Mouse (Mus musculus) gastrocnemius, postnatal 10 days (tissue): ENCODE data around the gene Skil. TPM values are rescaled to one million over a fixed set of nuclear protein-coding genes. Genes with fewer than 3 reads are reported as not detected.
"Not testable (repeated sequence)": the region's sequence is repeated elsewhere in the genome, so short reads cannot be mapped to it uniquely, and the experiment has no call there.

Experiments
- DNase-seq: peaks from one replicate; pipeline ENCODE4 v3.0.0; 2021; ENCODE audit warnings: mixed read lengths
- total RNA-seq, 2 experiments: library from RNA; stranded (reverse); gene quantifications; 2 replicates each; pipeline ENCODE4 v1.2.3; 2021

Gene Skil
- total RNA-seq, 2 experiments from 2014 or later, result 17.6 to 19.3 TPM

- no peak for DNase-seq
These were observed 32.0 kb downstream of the Skil start for GRCm38 (mm10) chr3:31126848-31127247.

GRCm38 (mm10) chr3:31129766-31130165 is 34.9 kb downstream of the Skil start:
- no peak for DNase-seq

GRCm38 (mm10) chr3:31133664-31134063 is 38.8 kb downstream of the Skil start:
- no peak for DNase-seq

GRCm38 (mm10) chr3:31134246-31134645 is 39.4 kb downstream of the Skil start:
- DNase-seq, result no peak

- DNase-seq, result no peak
These were observed 39.8 kb downstream of the Skil start for GRCm38 (mm10) chr3:31134696-31135095.

GRCm38 (mm10) chr3:31136591-31136990 is 41.7 kb downstream of the Skil start:
- not testable (repeated sequence) for DNase-seq

- peak; percentile 71 for DNase-seq
These were observed 43.9 kb downstream of the Skil start for GRCm38 (mm10) chr3:31138454-31139424.

- DNase-seq, result no peak
These were observed 46.8 kb downstream of the Skil start for GRCm38 (mm10) chr3:31141621-31142020.

- DNase-seq, result not testable (repeated sequence)
These were observed 50.4 kb downstream of the Skil start for GRCm38 (mm10) chr3:31145222-31145621.

- DNase-seq, result peak; percentile 67
These were observed 50.9 kb downstream of the Skil start for GRCm38 (mm10) chr3:31145641-31146290.

GRCm38 (mm10) chr3:31148595-31148994 is 53.7 kb downstream of the Skil start:
- DNase-seq, result no peak

- DNase-seq, result peak; percentile 51
These were observed 54.8 kb downstream of the Skil start, which contains the start of gene Cldn11 for GRCm38 (mm10) chr3:31149706-31150105. Cldn11 (plus strand) TSS chr3:31149920.

GRCm38 (mm10) chr3:31152108-31152507 is 57.2 kb downstream of the Skil start:
- DNase-seq, result no peak

GRCm38 (mm10) chr3:31156126-31156525 is 61.3 kb downstream of the Skil start:
- no peak for DNase-seq

- no peak for DNase-seq
These were observed 62.9 kb downstream of the Skil start for GRCm38 (mm10) chr3:31157776-31158175.

GRCm38 (mm10) chr3:31160046-31160445 is 65.2 kb downstream of the Skil start:
- no peak for DNase-seq

GRCm38 (mm10) chr3:31161336-31161735 is 66.5 kb downstream of the Skil start:
- DNase-seq, result no peak

GRCm38 (mm10) chr3:31162860-31163259 is 68.0 kb downstream of the Skil start:
- no peak for DNase-seq

- no peak for DNase-seq
These were observed 70.9 kb downstream of the Skil start for GRCm38 (mm10) chr3:31165803-31166202.

GRCm38 (mm10) chr3:31166365-31166871 is 71.6 kb downstream of the Skil start:
- no peak for DNase-seq
